Mouse (Mus musculus): Measurements from ENCODE around the gene Lima1.
"Not testable (repeated sequence)": the region's sequence is repeated elsewhere in the genome, so short reads cannot be mapped to it uniquely, and the experiment has no call there.

Gene Lima1

DNA sequence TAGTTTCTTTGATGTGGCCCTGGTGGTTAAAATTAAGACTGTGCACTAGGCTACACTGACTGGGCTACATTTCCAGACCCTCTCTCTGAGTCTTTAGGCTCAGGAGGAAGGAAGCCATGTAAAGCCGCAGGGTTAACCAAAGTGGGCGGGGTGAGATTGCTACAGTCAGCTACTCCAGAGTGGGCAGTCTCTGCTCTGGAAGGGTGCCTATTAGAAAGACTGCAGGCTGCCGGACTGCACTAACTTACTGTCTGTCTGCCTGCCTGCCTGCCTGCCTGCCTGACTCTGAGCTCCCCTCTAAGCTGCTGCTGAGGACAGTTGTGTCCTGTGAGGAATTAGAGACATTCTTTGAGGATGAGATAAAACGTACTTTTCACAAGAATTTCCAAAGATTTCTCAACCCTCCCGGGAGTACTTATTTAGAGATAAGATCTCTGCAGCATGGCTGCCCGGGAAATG, 72.0 kb downstream of the Lima1 start:
- TF ChIP-seq GATA4 (IDR thresholded peaks at IDR 0.05; ENCODE audit: insufficient replicate concordance, low read length) = no peak

DNA sequence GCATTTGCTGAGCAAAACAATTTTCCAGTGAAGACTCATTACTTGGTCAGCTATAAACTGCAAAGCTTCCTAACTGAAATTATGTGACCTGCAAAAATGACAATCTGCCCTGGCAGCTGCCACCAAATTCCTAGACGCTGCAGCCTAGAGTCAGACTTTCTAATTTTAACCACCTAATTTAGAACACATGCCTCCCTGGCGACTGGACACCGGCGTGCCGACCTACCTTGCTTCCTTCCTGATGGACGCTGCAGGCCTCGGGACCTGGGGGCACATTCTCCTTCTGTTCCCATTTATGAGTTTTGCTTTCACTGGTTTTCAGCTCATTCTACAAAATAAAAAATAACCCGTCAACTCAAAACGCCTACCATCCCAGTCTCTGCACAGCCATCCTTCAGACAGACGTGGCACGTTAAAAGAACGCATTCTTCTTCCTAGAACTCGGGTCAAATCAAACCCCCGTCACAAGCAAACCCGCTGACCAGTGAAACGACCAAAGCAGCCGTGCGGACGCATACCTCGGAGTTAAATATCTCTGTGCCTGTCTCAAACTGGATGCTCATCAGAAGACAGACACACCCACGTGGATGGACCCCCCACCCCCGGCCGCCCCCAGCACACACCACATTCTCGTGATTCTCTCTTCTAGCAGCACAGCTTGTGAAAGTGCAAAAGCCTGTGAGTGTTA, 73.2 kb downstream of the Lima1 start:
- TF ChIP-seq GATA4 (IDR thresholded peaks at IDR 0.05; ENCODE audit: insufficient replicate concordance, low read length) = no peak

DNA sequence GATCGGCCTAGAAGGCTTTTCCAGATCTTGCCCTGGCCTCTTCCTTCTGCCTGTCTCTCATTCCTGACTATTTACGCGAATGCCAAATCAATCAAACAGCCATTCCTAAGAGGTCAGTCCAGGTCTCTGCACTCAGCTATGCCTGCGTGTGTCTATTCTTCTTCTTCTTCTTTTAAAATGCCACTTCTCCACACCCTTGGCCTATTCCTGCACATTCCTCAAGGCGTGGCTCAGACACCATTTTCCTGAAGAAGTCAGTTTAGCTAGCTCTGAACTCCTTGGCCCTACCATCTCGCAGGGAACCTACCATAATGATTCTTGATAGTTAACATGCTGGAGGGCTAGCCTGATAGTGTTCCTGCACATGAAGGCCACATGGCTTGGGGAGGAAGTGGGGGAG, 75.5 kb downstream of the Lima1 start:
- no peak for TF ChIP-seq GATA4 (IDR thresholded peaks at IDR 0.05; ENCODE audit: insufficient replicate concordance, low read length)

DNA sequence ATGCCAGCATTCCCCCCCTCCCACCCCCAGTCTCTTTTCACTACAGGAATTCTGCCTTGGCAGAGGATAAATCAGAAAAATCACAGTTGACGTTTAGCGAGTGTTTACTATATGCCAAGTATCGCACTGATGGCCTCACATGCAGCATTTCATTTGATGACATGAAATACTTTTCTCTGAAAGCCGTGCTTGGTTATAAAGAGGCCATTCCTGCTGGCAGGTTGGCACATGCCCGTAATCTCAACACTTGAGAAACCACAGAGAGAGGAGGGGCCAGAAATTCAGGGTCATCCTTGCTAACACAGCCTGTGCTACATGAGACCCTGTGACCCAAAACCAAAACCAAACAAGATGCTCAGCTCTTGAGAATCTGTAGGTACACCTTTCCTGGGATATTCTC, 77.4 kb downstream of the Lima1 start:
- no peak for TF ChIP-seq GATA4 (IDR thresholded peaks at IDR 0.05; ENCODE audit: insufficient replicate concordance, low read length)

DNA sequence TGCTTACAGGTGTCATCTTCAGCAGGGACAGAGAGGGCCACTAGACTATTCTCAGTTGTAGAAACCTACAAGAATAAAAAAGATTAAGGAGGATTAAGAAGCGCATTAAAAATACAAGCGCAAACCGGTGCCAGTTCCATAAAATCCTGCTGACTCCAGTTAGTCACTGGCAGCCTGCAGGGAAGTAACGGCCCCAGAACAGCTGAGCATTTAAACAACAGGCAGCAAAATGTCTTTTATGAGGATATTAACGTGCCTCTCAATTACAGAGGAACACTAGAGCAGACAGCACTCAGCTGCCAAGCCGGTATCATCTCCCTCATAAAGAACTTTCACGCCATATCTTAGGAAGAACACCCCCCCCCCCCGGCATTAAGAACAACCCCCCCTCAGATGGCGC, 78.5 kb downstream of the Lima1 start:
- no peak for TF ChIP-seq GATA4 (IDR thresholded peaks at IDR 0.05; ENCODE audit: insufficient replicate concordance, low read length)

DNA sequence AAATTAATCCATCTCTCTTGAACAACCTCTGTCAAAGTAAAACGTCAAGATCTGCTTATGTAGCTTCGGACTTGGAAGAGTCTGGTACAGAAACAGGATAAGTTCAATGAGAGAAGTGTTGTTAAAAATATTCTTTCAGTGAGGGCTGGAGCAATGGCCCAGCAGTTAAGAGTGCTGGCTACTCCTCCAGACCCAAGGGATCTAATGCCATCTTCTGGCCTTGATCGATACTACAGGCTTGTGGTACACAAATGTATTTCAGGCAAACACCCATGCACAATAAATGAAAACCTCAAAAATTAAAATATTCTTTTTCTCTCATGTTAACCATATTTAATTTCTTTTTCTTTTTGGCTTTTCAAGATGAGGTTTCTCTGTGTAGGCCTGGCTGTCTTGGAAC, 79.2 kb downstream of the Lima1 start:
- TF ChIP-seq GATA4 (IDR thresholded peaks at IDR 0.05; ENCODE audit: insufficient replicate concordance, low read length) = no peak

DNA sequence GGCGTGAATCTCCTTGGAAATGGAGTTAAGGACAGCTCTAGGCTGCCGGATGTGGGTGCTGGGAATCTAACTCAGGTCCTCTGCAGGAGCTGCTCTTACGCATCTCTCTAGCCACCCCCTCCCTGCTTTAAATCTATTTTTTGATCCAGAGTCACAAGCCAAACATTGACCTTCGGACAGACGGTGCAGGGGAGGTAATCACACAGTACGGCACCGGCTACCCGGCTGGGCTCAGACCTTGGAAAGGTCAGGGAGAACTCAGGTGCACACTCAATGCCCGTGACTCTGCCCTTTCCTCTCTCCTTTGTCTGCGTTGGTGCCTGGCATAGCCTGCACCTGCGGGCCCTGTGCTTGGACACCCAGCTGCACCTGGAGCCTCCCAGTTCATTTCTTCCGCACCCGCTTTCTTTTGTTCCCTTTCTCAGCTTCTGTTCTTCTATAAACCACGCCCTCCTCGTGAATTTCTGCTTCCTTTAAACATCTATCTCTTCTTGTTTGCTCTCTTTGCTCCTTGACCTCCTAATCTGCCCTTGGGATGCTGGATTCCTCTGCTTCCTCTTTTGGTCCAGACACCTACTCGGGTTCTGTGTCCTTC, 82.9 kb downstream of the Lima1 start:
- TF ChIP-seq GATA4 (IDR thresholded peaks at IDR 0.05; ENCODE audit: insufficient replicate concordance, low read length) = no peak

DNA sequence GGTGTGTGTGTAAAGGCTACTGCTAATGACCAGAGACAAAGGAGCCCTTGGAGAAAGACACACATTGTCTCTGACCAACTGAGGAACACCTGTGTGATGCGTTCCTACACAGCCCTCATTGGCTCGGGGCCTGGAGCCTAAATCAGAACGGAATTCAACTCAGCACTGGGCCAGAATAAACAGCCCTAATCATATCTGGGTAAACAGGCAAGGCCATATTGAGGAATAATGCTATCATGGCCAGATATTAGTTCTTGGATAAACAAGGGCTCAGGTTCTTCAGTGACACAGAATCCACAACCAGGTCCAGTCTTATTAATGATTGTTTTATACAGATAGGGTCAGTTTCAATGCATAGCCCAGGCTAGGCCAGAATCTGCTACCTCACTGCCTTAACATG, 84.3 kb downstream of the Lima1 start:
- peak; percentile 23; the same call in 1 of the 2 replicates for TF ChIP-seq GATA4 (IDR thresholded peaks at IDR 0.05; ENCODE audit: insufficient replicate concordance, low read length)

DNA sequence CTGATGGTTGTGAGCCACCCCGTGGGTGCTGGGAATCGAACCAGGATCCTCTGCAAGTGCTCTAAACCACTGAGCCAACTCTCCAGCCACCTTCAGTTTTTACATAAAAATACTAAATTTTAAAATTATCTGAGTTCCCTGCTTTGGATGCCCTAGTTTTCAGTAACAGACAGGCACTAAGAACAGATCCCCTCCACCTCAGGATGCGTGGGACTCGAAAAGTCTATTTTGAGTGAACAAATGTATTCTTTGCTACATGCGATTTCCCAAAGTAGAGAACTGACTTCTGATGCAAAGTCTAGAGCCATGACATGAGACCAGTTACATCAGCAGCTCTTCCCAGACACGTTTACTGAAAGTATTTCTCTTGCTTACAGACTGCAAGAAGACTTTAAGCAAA, 84.8 kb downstream of the Lima1 start:
- no peak for TF ChIP-seq GATA4 (IDR thresholded peaks at IDR 0.05; ENCODE audit: insufficient replicate concordance, low read length)

DNA sequence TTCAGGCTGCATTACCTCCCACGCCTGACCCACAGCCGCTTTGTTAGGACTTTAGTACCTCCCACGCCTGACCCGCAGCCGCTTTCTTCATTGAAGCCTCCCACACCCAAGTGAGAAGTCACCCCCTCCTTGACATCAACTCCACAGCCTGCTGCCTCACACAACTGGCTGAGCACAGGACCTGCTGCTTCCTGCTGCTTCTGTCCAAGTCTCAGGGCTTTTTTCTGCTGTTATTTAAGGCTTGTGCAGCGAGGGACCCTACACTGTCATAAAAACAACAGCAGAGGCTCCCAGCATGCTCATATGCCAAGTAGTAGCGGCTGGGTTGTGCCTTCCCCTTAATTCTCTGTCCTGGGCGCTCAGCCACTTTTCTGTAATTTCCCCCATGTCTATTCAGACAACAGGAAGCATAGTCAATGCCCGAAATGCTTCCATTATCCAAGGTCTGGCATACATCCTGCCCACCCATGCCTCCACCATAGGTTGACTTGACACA, 87.6 kb downstream of the Lima1 start:
- TF ChIP-seq GATA4 (IDR thresholded peaks at IDR 0.05; ENCODE audit: insufficient replicate concordance, low read length) = no peak

DNA sequence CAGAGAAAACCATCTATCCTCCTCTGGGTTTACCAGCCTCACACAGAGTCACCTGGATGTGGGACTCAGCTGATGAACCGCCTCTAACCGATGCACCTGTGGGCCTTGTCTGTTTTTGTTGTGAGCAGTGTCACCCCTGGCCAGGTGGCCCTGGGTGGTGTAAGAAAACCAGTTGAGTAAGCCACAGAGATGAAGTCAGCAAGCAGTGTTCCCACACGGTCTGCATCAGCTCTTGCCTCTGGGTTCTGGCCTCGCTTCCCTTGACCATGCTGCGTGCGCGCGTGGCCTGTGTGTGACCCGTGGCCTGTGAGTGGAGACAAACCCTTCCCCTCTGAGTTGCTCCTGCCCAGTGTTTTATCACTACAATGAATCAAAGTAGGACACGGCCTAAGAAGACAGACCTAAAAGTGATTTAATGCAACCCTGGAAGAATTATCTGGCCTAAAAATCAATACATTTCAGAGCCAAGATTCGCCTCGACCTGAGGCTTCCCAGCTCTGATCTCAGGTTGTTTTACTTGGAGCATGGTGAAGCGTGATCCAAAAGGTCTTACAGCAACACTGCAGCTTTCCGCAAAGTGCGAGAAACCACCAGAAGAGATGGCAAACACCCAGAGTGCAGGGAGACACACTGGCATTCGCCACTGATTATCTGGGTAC, 96.5 kb downstream of the Lima1 start:
- no peak for TF ChIP-seq GATA4 (IDR thresholded peaks at IDR 0.05; ENCODE audit: insufficient replicate concordance, low read length)

DNA sequence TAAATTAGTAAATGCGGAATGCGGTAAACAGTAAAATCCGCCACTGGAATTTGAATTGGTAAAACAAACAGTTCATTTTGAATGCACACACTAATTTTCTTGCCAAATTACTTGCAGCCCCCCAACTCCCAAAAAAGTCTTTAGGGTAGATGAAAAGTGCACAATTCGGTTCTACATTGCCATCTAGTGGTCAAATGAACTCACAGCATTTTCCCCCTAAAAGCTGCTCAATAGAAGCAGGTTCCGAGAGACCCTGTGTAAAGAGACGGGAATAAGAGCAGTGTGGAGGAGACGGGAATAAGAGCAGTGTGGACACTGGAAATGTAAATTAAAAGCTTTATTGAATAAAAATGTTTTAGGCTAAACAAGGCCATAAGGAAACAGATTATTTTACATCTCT, 97.1 kb downstream of the Lima1 start:
- TF ChIP-seq GATA4 (IDR thresholded peaks at IDR 0.05; ENCODE audit: insufficient replicate concordance, low read length) = no peak

DNA sequence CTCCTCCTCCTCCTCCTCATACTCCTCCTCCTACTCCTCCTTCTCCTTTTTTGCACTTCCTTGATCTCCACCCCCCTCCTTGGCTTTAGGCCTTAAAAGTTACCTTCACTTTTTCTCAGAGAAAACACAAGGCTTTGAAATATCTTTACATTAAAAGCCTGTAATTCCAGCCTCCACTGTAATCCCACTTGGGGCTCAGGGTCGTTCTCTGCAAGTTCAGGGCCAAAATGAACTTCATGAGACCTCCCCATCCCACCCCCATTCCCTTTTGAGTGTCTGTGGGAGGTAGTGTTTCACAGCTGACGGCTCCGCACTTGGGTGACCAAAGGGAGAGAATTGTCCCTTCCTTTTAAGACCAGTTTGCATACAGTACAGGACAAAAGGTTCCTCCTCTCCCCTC, 102.3 kb downstream of the Lima1 start:
- no peak for TF ChIP-seq GATA4 (IDR thresholded peaks at IDR 0.05; ENCODE audit: insufficient replicate concordance, low read length)

DNA sequence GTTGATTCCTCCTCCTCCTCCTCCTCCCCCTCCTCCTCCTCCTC, 102.6 kb downstream of the Lima1 start, which contains the start of gene Cers5:
Gene Cers5, minus strand, starts transcription at position 5 of the 44 bp plus-strand sequence.
- TF ChIP-seq GATA4 (IDR thresholded peaks at IDR 0.05; ENCODE audit: insufficient replicate concordance, low read length) = not testable (repeated sequence)

DNA sequence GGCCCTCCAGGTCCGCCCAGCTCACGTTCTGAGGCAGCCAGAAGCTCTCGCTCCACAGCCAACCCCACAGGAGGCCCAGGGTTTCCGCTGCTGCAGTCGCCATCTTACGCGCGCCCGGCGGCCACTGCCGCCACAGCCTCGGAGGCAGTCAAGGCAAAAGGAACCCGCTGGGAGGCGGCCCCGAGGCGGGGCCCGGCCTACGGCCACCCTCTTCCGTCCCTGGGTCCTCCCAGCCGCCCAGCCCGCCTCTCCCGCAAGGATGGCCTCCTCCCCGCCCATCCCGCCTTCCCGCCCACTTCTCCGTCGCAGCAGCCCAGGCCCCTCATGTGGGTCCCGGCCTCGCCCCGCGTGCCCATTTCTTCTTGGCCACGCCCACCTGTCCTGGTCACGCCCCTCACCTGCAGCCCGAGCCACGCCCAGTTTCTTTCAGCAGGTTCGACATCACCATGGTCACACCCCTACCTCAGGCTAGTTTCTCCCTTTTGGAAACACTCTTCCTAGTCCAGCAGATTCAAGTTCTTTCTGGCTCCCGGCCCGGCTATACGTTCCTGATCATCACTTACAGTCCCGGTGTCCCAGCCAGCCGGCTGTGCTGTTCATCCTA, 102.9 kb downstream of the Lima1 start:
- peak; percentile 27; the same call in 1 of the 2 replicates for TF ChIP-seq GATA4 (IDR thresholded peaks at IDR 0.05; ENCODE audit: insufficient replicate concordance, low read length)

DNA sequence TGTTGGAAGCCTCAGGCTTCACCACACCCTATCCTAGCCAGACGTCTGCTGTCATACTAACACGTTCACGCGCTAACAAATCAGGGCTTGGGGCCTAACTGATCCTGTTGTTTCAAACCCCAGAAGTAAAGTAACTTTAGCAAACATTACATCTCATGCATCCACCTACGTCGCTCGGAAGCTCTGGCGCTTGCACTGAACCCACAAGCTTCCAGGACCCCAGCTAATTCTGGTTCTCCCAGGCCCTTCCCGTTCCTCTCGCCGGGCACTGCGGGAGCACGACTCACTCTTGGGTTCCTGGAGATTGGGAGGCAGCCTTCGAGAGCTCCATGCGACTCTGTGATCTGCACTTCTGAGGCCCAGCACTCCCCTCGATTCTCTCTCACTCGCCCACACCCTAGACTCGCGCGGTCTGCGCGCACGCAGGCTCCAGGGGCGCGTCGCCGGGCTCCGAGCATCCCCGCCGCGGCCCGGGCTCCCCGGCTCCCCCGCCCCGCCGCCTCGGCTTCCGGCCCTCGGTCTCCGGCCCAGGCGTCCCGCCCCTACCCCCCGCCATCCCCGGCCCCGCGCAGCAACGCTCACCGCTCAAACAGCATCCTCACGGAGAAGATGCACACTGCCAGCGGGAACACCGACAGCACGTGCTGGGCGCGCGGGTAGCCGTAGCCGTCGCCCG, 103.5 kb downstream of the Lima1 start:
- TF ChIP-seq GATA4 (IDR thresholded peaks at IDR 0.05; ENCODE audit: insufficient replicate concordance, low read length) = no peak
